ENCODE assay signal across 10 mouse cellular contexts in genomic region chr13:6042495-6042894, GRCm38 (mm10).
"Had no signal": no experiment of that assay in that cellular context is flagged by ENCODE, and none has a peak within 500 bp of the region (broad histone marks: within the 10 kb centered on the region; RNA-seq: fewer than 3 reads in every experiment).

No protein-coding gene starts in this region.

- DNase-seq: kidney, postnatal 14 days; left cerebral cortex, postnatal 4 days; lung, adult 18-20 months; right cerebral cortex, adult 18-20 months; right cerebral cortex, postnatal 25 days; thymus, postnatal 36 days had no signal

- H3K27ac ChIP-seq: limb, embryonic 13.5 days; liver, embryonic 14.5 days; midbrain, embryonic 12.5 days; neural tube, embryonic 13.5 days had no signal

- H3K4me3 ChIP-seq: limb, embryonic 13.5 days; midbrain, embryonic 12.5 days; neural tube, embryonic 13.5 days had no signal
